Mouse (Mus musculus) B cell, adult 2 months (primary cell): ENCODE data around the gene Adam30.

ENCODE experiments used
- DNase-seq, 2 experiments: peaks; one replicate each; pipeline ENCODE4 v3.0.0; 2022

Adam30 gene

DNA sequence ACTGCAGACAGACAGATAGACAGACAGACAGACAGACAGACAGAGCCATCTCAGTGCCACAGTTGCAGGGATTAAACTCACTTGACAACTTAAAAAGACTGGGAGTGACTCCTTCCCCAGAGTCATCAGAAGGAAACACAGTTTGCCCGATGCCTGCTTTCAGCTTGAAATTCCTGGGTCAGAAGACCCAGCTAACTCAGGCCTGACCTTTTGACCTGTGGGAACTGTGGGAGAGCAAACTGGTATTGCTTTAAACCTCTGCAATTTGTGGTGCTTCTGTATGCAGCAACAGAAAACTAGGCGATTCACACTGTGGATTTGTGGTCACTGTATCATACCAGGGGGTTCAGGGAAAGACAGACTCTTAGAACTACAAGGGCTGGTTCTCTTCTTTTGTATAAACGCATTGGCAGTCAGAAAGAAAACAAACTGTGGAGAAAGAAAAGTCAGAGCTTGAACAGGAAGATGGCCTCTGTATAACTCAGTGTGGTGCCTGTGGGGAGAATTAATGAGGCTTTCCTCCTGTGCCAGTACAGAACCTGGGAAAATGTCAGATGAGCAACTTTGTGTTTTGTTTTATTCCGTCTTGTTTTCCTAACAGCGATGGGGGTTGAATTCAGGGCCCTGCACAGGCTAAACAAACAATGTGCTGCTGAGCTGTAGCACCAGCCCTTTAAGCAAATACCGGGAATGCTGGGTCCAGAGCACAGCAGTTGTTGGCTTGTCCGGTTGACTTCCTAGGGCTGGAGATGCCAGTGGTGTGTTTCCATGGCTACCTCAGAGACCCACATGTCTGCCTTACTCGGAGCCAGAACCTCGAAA, 37.5 kb downstream of the Adam30 start:
- no peak for DNase-seq

DNA sequence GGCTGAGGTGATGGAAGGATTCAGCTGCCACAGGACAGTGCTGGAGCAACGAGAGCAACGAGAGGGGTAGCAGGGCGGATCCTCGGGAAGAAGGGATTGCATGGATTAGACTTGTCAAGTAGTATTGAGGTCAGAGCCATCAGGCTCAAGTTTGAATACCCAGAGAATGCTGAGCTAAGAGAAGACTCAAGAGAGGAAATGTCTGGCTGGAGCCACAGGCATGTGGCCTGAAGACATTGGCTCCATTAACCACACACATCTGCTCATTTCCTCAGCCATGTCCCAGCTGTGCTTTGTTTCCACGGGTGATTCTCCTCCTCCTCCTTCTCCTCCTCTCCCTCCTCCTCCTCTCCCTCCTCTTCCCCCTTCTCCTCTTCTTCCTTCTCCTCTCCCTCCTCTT, 39.3 kb downstream of the Adam30 start:
- no peak for DNase-seq

DNA sequence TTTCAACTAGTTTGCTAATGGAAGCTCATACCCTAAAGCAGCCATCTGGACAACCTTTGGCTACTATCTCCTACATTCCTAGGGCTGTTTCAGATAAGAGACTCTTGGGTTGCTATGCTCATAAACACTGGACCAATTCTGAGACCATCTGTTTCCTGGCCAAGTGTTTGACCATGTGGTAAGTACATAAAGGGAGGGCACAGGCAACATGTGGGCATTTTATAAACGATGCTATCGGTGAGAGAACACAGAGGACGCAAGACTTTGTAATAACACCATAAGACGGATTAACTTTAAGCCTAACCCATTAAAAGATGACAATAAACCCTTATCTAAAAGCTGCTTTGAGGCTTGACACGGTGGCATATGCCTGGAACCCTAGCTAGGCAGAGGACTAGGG, 42.9 kb downstream of the Adam30 start:
- no peak for DNase-seq

DNA sequence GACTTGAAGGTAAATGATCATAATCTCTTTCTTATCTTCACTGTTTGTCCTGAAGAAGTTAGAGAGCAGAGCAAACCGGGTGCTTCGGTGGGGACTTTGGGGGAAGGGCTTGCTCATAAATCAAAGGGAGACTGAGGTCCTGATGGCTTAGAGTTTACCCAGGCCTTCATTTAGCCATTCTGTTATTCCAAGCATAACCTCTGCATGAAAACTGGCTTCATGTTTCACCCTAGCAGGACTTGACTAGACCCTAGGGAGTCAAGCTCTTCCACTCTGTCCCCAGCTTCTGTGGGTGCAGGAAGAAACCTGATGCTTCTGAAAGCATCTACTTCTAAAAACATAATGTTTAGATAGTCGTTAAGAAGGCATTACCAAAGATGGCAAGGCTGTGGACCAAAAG, 46.5 kb downstream of the Adam30 start:
- DNase-seq = no peak

DNA sequence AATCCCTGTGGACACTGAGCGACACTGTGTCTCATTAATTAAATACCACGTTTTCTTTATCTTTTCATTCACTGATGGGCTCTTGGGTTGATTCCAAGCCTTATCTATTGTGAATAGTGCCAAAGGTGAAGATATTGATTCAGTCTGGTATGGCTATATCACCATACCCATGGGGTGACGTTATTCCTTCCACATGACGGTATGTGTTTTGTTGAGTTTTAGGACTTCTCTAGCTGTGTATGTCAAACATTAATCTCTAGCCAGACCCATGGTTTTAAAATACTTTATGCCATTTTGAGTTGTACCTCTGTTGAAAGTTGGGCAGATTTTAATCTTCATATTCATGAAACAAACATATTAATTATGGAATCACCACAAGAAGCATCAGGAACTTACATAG, 48.7 kb downstream of the Adam30 start:
- no peak for DNase-seq

DNA sequence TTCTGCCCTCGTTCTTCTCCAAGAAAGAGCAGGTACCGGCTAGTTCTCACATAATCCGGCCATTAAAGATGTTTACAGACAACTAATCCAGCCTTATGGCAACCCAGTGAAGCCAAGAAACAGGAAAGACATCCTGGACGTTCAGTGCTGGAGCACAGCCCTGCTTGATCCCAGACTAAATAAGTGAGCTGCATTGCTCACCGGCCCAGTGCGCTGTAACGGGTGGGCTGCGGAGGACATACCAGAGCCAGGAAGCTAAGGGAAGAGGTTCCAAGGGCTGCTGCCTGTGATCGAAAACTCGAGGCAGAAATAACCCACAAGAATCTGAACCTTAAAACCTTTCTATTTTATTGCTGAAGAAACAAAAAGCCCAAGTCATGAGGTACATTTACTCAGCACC, 50.4 kb downstream of the Adam30 start:
- DNase-seq = no peak

DNA sequence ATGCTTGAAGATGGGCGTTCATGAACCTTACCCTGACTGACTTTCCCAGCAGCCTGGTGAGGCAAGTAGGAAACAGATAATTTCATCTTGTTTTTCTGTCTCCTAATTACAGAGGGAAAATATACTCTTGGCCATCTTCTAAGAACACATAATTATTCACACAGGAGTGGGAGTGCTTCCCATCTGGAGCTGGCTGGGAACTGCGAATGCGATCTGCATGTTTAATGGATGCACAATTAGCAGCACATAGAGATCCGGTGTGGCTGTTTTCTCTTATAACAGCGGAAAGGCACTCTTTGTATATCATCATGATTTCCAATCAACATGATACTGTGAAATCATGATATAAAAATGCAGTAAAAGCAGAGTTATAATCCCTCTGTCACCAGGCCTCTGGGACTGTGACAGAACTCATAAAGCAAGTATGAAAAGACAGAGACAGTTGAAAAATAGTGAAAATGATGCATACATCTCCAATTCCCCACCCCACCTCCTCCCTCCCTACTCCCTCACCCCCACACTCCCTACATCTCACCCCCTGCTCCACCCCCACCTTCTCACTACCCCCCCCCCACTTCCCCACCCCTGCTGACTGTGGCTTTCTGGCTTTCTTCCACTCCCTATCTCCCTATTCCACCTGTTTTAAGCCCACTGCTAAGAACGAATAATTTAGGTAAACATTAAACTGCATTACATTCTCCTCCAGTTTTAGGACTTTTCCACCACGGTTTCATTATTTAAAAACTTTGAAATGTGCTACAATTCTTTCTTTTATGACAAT, 51.1 kb downstream of the Adam30 start:
- DNase-seq = no peak
